Mouse (Mus musculus) CD4-positive, CD25-positive, alpha-beta regulatory T cell, adult 2 months (primary cell): ENCODE measurements around the gene Erp44.

Experiments used
- DNase-seq: peaks from one replicate; pipeline ENCODE4 v3.0.0-alpha.2; 2012; ENCODE audit warnings: low read depth, low spot score

The Erp44 gene

DNA sequence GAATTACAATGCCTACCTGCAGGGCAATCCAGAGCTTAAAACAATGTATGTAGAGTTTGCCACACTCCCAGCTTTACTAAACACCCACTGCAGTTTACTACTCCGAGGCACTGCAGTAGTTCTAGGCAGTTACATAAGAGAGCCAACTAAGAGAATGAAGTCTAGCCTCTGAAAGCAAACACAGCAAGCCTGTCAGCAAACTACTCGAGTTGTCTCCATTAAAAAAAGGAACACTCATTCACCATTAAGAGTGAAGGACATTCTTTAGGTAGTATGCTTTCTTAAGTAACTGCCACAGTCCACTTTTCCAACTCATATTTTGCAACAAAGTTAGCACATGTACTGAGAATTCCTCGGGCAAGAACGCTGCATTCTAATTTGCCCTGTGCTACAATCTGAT, 40.3 kb downstream of the Erp44 start:
- DNase-seq = no peak

DNA sequence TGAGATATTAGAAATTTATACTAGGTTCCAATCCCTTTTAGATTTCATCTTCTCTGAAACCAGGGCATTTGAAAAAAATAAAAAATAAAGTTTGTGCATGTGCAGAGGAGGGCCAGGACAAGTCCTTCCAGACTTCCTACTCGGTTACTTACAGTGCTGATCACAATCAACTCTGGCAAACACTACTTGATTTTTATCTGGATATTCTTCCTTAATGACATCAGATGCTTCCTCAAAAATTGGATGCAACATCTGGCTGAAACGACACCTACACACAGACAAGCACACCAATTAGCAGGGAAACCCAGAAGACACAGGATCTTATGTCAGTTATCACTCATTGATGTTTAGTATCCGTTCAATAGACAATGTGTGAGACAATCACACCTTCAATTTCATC, 42.6 kb downstream of the Erp44 start:
- no peak for DNase-seq

DNA sequence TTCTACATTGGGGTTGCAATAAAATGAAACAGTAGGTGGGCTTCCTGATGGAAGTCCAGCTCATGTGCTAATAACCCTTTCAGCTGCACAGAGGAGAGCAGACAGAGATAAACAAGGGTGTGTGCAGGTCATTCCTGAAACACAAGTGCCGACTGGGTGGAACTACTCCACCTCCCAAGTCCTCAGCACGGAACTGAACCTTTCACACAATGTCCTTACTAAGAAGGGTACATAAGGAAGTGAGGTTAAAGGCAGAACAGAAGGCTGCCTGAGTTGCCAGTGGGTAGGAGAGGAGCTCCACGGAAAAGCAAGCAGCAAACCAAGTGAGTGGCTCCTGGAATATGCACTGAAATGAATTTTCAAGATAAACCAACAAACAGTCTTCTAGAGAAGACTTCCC, 52.6 kb downstream of the Erp44 start:
- DNase-seq = no peak

GRCm38 (mm10) chr4:48225604-48226003, 53.8 kb downstream of the Erp44 start:
- no peak for DNase-seq

DNA sequence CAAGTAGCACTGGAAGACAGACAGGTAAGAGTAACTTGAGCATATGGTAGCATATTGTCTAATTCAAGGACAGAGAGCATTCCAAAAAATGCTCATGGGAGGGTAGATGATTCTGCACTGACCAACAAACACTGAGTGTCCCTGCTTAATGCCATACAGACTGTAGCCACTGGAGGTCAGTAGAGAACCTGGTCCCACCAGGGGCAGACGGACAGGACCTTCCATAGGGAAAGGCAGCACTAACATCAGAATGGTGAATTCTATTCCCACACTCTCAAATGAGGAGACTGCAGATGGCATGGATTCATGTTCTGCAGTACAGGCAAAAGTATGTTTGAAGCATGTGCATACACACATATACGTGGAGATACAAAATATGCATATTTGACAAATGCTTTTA, 54.2 kb downstream of the Erp44 start:
- peak; percentile 51 for DNase-seq

GRCm38 (mm10) chr4:48203564-48203963, 75.8 kb downstream of the Erp44 start:
- DNase-seq = no peak

- DNase-seq = no peak
Measured at GRCm38 (mm10) chr4:48198447-48198846, 80.9 kb downstream of the Erp44 start.

GRCm38 (mm10) chr4:48197925-48198324, 81.4 kb downstream of the Erp44 start:
- peak; percentile 41 for DNase-seq

GRCm38 (mm10) chr4:48182115-48182806, 97.1 kb downstream of the Erp44 start:
- no peak for DNase-seq

DNA sequence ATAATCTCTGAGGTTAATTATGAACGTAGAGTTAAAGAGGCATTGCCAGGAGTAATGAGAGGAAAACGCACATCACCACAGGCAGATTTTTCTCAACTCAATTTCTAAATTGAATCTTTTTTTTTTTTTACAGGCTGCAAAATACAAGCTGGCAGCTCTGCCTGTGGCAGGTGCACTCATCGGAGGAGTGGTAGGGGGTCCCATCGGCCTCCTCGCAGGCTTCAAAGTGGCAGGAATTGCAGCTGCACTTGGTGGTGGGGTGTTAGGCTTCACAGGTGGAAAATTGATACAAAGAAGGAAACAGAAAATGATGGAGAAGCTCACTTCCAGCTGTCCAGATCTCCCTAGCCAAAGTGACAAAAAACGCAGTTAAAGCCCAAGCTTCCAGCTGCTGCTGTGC, 98.0 kb downstream of the Erp44 start:
- no peak for DNase-seq

GRCm38 (mm10) chr4:48180922-48181321, 98.4 kb downstream of the Erp44 start:
- no peak for DNase-seq

DNA sequence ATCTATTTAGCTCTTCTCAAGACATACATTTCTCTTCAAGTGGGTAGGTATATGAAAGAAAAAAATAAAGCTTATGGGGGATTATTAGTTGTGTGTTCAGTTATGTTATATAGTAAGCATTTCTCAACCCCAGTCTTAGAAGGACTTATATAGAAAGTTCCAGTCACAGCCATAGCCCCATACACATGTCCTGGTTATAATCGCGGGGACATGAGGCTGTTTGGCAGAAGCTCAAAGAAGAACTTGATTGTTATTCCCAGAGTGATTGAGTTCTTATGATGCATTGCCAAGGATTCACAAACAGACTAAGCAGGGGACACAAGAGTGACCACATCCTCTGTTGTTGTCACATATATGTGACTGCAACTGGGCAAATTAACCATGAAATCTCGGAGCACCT, 103.7 kb downstream of the Erp44 start:
- DNase-seq = no peak

DNA sequence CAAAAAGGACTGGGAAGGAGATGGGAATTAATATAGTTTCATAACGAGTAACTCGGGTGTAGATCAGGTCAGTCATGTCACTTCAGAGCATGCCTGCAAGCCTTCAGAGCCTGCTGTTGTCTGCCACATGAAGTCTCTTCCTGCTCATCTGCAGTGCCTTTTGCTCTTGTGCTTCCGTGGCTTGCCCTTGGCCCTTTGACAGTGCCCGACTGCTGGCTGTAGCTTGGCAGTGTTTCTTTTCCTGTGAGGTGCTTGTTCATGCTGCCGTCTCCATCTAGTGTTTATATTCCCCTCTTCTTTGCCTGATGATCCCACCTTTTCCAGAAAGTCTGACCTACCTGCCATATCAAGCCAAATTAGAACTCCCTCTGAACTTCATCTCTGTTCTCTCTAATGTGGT, 115.5 kb downstream of the Erp44 start:
- no peak for DNase-seq

DNA sequence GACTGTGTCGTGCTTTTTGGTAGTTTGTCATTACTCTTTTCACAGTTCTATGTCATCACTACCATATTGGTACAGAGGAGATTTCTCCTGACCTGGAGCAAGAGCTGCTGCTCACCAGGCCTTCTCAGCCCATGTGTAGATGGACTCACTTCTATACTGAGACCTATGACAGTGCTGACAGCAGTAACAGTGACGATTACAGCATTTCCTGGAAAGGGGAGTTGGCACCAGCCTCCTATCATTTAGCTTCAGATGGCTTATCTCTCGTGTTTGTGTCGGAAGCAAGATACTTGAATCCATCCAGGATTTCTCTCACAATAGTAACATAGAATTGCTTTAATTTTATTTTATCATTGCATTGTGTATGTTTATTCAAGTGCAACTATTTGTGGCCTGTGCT, 119.0 kb downstream of the Erp44 start:
- DNase-seq = no peak

GRCm38 (mm10) chr4:48155864-48156263, 123.5 kb downstream of the Erp44 start:
- DNase-seq = no peak

- DNase-seq = no peak
Measured at GRCm38 (mm10) chr4:48153229-48153628, 126.1 kb downstream of the Erp44 start.

- DNase-seq = no peak
Measured at GRCm38 (mm10) chr4:48149492-48149891, 129.9 kb downstream of the Erp44 start.
